Mouse (Mus musculus): ENCODE data around the gene Klhl6. TPM values are rescaled to one million over a fixed set of nuclear protein-coding genes. Genes with fewer than 3 reads are reported as not detected.

The Klhl6 gene
- polyA plus RNA-seq, 1 experiment from 2014 or later: 27.4 TPM

DNA sequence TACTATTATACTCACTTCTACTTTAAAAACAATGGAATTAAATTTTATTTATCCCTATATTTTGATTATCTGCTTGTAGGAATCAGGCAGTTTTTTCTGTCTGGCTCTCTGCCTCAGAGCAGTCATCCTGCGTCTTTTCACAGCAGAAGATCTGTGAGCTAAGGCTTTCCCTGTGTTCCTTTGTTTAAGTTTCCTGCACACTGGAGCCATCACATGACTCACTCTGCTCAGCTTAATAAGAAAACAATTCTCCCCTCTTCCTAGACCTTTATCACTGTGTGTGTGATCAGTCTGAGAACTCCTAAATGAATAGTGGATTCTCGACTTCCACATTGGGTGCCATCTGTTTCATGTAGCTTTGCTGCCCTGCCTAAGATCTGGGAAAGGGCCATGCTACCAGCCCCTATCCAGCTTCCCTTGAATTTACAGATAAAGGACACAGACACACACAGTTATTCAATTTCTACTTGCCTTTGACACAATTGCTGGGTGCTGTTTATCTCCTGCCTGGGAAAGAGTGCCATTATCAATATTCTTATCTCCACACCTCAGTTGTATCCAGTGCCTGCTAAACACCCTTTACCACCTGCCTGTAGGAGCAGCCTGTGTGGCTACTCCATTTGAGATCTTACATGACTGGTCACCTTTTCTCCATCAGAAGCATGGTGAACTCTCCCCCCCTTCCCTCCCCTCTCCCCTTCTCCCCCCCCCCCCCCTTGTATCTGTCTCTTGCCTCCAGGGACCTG, 77.9 kb downstream of the Klhl6 start:
- Histone ChIP-seq H3K4me1 (peaks cover 10% of the 10 kb centered on the region; the same call in 1 of the 2 replicates), H3K4me3 (no peak overlapping the region), H3K9me3 (no peaks in the 10 kb centered on the region), H3K36me3 (no peaks in the 10 kb centered on the region), H3K27ac (no peak overlapping the region), H3K27me3 (ENCODE audit: insufficient read depth, poor library complexity, severe bottlenecking) (no peaks in the 10 kb centered on the region)
- no peak for DNase-seq (ENCODE audit: low spot score)
- 36% methylated on average over 2 of the region's 2 CpGs for WGBS

DNA sequence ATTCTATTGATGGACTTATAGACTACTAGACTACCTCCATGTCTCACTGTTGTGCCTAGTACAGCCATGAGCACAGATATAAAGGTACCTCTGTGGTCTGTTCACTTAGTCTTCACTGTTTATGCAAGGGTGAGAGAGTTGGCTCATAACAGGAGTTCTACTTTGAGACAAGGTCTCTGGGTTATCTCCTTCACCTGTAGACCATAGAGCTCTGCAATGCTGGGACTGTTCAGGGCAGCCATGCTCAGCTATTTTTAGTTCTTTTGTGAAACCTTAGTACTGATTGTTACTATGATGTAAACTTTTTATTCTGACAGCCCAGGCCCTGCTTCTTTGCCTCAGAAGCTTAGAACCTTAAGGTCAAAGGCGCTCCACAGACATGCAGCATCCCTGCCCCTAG, 79.0 kb downstream of the Klhl6 start:
- no peaks in the 10 kb centered on the region for H3K36me3 ChIP-seq
- peaks cover 10% of the 10 kb centered on the region; the same call in 1 of the 2 replicates for H3K4me1 ChIP-seq
- DNase-seq (ENCODE audit: low spot score): no peak
- H3K27ac ChIP-seq: no peak overlapping the region
- H3K27me3 ChIP-seq (ENCODE audit: insufficient read depth, poor library complexity, severe bottlenecking): no peaks in the 10 kb centered on the region
- H3K9me3 ChIP-seq: no peaks in the 10 kb centered on the region
- H3K4me3 ChIP-seq: no peak overlapping the region
- 89% methylated on average over 1 of the region's 1 CpGs for WGBS

Other genes with a start within 250 kb of the Klhl6 start
- gene B3gnt5, start 222.8 kb downstream of the Klhl6 start, polyA plus RNA-seq (2016; fragmentation: Nextera tagmentation; extraction: Ambion mirVana): 29.3 and 31.0 TPM in 2 replicates
- gene Klhl24, start 114.5 kb upstream of the Klhl6 start, polyA plus RNA-seq (2016; fragmentation: Nextera tagmentation; extraction: Ambion mirVana): 23.8 and 30.3 TPM in 2 replicates
- gene Yeats2, start 158.0 kb upstream of the Klhl6 start, polyA plus RNA-seq (2016; fragmentation: Nextera tagmentation; extraction: Ambion mirVana): 30.1 and 38.0 TPM in 2 replicates